Mouse (Mus musculus) right cerebral cortex, adult 18-20 months (tissue): Measurements from ENCODE around the gene Dtnbp1.
A peak's percentile ranks its signal among the peaks of the same experiment; 100 is the strongest.

Experiments
- DNase-seq: peaks from one replicate; pipeline ENCODE4 v3.0.0; 2022; ENCODE audit warnings: mixed read lengths

Gene Dtnbp1

GRCm38 (mm10) chr13:45000836-45001227 is 1.1 kb downstream of the Dtnbp1 start:
- DNase-seq, result peak; percentile 20

GRCm38 (mm10) chr13:44999211-44999610 is 2.7 kb downstream of the Dtnbp1 start:
- no peak for DNase-seq

GRCm38 (mm10) chr13:44996339-44996738 is 5.6 kb downstream of the Dtnbp1 start:
- DNase-seq, result no peak

DNA sequence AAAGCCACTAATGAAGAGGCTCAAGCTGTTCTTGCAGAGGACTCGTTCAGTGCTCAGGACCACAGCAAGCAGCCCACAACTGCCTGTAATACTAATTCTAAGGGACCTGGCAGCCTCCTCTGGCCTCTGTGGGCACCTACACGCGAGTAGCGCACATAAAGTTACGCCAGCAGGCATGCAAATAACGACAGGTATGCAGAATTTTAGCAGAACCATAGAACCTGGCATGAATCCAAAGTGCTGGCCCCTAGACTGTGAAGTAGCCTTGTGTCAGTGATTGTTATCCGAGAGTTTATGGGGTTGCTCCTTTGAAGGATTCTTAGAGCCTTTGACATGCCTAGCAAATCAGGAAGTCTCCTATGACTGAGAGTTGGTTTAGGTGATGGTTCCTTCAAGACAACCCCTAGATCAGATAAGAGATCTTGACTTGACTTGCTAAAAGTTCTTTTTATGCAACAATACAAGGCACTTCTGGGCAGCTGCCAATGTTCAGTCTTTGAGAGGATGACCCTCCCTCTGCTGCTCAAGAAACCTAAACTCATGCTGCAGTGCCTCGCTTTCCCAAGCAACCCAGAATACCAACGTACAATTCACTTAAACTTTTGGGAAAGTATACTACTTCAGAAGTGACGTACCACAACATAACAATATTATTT is 9.3 kb downstream of the Dtnbp1 start:
- DNase-seq, result no peak

GRCm38 (mm10) chr13:44991936-44992335 is 10.0 kb downstream of the Dtnbp1 start:
- no peak for DNase-seq

GRCm38 (mm10) chr13:44990073-44990682 is 11.8 kb downstream of the Dtnbp1 start:
- DNase-seq, result no peak

DNA sequence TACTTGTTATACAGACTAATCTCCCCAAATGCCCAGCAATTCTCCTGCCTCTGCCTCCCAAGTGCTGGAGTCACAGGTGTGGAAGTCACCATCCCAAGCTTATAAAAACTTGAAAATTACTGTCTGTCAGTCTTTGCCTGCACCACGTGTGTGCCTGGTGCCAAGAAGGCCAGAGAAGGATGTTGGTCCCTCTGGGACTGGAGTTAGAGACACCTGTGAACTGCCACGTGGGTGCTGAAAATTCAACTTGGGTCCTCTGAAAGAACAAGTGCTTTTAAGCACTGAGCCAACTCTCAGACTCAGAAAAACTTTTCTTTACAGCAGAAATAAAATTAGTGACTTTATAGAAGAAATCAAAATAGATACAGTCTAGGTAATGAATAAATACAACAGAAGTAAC is 15.6 kb downstream of the Dtnbp1 start:
- no peak for DNase-seq

DNA sequence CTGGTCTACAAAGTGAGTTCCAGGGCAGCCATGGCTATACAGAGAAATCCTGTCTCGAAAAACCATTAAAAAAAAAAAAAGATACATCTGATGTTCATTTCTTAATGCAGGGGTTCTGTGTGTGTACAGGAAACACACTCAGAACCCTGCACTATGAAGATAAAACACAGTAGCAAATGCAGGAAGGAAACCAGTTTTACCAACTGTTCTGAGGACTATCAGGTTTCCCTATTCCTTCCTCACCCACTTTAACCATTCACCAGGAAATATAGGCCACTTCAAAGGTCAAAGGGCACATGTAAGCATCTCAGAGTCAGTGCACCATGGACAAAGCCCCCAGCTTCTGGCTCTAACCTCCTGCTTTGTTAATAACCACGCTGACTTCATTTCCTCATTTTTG is 16.6 kb downstream of the Dtnbp1 start:
- no peak for DNase-seq

GRCm38 (mm10) chr13:44983635-44984401 is 18.1 kb downstream of the Dtnbp1 start:
- DNase-seq, result no peak

DNA sequence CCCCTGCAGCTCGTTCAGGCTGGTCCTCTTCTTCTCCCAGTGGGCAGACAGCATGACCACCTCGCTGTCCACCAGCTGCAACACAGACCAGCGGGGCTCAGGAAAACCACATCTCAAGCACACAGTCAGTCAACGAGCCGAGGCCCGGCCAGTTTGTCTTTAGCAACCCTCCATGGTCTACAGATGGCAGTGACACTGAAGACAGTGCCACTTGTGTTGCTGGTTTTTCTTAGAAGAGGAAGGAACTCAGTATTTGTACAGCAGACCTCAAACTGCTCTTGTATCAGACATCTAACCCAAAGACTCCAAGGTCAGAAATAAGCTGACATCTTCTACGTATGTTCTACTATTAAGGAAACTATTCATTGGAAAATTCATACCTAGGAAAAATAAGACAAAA is 19.1 kb downstream of the Dtnbp1 start:
- DNase-seq, result no peak

DNA sequence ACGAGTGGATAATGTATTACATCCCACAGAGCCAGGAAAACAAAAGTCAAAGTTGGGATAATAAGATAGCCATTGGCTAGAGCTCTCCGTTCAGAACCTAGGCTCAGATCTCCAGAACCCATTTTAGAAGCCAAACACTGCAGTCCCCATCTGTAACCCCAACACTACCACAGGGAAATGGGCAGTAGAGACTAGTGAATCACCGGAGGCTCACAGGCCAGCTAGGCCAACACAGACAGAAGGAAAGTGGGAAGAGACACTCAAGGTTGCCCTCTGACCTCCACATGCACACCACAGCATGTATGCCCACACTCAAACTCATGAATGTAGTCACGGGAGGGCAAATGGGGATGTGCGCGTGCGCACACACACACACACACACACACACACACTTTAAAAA is 22.5 kb downstream of the Dtnbp1 start:
- DNase-seq, result no peak

DNA sequence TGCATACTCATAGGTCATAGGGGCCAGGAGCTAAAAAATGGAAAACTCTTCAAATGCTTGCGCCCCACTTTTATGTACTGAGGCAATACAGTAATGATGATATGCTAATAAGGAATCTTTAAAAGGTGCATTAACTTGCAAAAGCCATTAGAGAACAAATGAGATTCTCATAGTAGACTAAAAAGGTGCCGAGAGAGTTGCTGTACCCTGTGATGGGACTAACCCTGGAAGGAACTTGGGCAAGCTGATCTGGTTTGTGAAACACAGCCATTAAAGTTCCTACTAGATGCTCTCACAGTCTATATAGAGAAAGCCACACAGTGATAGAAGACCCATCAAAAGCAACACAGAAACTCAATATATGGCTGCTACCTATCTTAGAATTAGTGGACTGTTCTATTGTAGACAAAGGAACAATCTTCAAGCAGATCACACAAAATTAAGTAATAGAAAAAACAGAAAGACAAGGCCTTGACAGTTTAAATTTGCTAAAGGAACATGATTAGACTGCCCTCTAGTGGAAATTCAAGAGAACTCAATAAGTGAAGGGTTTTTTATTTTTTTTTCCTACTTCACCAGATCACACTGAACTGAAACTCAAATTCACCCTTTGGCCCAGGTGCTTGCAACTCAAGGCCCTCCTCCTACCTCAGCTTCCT is 24.3 kb downstream of the Dtnbp1 start:
- DNase-seq, result no peak

DNA sequence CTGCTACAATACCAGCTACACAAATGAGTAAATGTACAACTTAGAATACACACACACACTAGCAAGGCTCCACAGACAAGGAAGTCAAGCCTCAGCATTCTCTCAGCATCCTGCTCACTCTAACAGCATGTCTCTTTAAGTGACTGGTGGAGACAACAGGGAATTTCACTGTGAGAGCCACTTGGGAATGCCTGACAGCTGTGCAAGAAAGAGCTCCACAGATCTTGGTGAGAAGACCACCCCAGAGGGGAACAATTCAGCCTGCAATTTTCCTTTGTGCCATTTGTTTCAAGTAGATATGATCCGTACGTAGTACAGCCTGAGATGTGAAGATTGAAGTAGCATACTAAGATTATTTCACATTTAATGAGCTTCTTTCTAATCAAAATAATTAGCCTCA is 24.9 kb downstream of the Dtnbp1 start:
- DNase-seq, result no peak

- DNase-seq, result no peak
Measured at GRCm38 (mm10) chr13:44960542-44961291, 41.2 kb downstream of the Dtnbp1 start.

GRCm38 (mm10) chr13:44957049-44957448 is 44.9 kb downstream of the Dtnbp1 start:
- no peak for DNase-seq

GRCm38 (mm10) chr13:44955781-44956180 is 46.2 kb downstream of the Dtnbp1 start:
- no peak for DNase-seq

- no peak for DNase-seq
Measured at GRCm38 (mm10) chr13:44954232-44954568, 47.7 kb downstream of the Dtnbp1 start.

GRCm38 (mm10) chr13:44953546-44954231 is 48.3 kb downstream of the Dtnbp1 start:
- no peak for DNase-seq

DNA sequence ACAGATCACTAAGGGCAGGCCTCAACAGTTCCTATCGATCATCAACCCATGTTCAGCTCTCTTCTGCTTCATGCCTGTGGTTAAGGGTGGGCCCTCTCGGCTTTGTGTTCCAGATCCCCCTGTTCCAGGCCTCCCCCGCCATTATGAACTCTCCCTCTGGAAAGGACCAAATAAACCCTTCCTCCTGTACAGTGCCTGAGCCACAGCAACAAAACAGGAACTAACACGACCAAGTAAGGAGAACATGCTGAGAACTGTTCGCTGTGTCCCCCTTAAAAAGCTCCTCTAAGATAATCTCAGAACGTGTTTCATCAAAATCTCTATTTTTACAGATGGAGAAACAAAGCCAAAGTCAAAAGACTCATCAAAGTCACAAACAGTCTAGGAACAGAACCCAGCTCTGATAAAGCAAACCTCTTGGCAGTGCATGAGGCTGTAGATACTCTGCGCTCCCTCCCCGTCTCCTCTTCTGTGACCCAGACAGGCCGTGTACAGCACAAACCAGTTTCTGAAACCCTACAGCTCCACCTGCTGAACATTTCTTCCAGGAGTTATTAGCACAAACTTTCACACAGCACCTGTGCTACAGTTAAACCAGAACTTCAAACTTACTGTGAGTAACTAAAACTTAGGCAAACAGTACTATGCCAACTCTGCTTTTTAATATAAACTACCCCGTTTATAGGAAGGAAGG is 49.4 kb downstream of the Dtnbp1 start:
- no peak for DNase-seq

- DNase-seq, result peak; percentile 69
Measured at GRCm38 (mm10) chr13:44948320-44949250, 53.4 kb downstream of the Dtnbp1 start.
